Mouse (Mus musculus): ENCODE measurements around the gene Cpa4.
A peak's percentile ranks its signal among the peaks of the same experiment; 100 is the strongest.

The Cpa4 gene

GRCm38 (mm10) chr6:30551644-30552580, 16.3 kb upstream of the Cpa4 start:
- peak; percentile 78 for DNase-seq (ENCODE audit: low read depth, low spot score)

- no peak for DNase-seq (ENCODE audit: low read depth, low spot score)
These were observed 15.5 kb upstream of the Cpa4 start for GRCm38 (mm10) chr6:30552628-30553027.

DNA sequence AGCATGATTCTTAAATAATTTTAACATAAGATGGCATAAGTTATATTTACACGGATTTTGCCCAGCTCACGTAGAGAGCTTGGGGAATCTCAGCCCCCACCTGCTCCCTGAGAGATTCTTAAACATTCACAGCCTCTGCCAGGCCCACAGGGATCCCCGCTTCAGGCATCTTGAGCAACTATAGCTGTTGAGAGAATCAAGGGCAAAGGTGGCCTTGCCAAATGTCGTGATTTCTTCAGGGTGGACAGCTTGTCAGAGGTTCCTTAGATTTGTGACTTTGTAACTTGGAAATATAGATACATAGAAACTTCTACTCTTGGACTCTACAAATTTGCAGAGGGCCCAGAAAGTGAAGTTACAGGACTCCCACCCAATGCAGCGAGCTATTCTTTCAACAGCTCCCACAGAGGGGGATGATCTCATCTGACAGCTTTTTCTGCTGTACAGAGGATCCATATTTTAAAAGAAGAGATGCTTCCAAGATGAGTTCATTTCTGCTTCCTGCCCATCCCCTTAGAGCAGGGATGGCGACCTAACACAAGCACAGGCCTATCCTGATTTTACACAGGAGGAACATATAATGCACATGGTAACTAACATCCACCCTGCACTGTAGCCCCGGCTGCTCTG, 14.7 kb upstream of the Cpa4 start:
- no peak for DNase-seq (ENCODE audit: low read depth, low spot score)

- DNase-seq (ENCODE audit: low read depth, low spot score), result no peak
These were observed 14.1 kb upstream of the Cpa4 start for GRCm38 (mm10) chr6:30554092-30554491.

DNA sequence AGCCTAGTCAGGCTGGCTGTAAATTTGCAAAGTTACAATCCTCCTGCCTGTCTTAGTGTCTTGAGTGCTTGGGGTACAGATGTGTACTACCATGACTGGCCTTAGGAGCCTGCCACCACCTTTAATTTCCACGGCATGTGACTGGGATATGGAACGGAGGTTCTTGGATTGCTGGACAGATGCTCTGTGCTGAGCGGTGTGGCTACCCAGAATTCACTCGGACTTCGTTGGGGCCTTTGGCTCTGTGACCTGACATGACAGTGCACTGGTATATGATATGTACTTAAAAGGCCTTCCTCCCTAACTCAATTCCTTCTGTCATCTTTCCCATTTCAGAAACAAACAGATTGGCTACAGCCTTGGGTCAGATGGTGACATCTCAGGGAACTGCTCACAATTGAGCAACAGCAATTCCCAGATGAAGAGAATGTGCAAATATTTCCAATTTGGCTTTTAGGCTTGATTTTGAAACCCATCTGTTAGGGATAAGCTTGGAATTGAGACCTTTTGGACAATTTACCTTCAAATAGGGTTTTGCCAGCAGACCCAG, 13.5 kb upstream of the Cpa4 start:
- DNase-seq (ENCODE audit: low read depth, low spot score), result no peak

DNA sequence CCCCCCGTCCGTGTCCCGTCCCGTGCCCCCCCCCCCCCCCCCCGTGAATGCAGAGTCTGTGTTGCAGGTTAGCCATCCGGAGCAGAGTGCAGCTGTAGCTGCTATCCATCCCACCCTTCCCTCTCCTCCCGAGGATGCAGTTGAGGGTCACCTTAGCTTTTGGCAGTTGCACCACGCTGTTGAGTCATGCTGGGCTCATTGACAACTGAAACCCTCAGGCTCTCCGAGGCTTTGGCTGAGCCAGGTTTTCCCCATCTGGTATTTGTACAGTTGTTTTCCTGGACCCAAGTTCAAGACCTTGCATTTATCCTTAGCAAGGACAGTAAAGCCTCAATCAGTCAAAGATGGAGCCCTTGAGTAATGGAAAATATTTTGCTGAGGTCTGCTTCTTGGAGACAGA, 12.1 kb upstream of the Cpa4 start:
- peak; percentile 43 for DNase-seq (ENCODE audit: low read depth, low spot score)

DNA sequence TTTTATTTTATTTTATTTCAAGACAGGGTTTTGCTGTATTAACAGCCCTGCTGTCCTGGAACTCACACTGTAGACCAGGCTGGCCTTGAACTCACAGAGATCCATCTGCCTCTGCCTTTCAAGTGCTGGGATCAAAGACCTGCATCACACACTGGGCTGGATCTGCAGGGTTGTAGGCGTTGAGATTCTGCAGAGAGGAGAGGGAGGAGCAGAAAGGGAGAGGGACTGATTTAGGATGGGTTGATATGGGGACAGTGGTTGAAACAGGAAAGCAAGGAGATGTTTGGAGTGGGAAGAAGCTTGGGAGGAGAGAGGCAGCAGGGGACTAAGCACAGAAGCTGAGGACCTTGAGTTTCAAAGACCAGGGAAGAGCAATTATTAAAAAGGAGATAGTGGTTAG, 8.4 kb upstream of the Cpa4 start:
- no peak for DNase-seq (ENCODE audit: low read depth, low spot score)

DNA sequence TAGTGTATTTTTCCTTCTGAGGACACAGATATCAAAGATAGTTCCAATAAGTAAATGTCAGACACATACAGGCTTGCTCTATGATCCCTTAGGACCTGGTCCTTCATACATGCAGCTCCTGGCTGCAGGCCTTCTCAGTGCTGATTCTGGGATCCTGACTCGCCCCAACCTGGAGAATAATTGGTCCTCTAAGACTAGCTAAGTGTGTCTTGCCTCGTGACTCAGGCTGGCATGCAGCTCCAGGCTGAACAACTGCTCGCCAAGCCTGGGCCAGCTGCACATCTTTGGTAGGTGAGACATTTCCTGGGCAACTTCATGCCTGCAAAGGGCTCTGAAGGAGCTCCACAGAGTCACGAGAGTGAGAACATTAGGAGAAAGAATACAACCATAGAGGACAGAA, 6.0 kb upstream of the Cpa4 start:
- DNase-seq (ENCODE audit: low read depth, low spot score), result no peak

GRCm38 (mm10) chr6:30563575-30563974, 4.6 kb upstream of the Cpa4 start:
- no peak for DNase-seq (ENCODE audit: low read depth, low spot score)

GRCm38 (mm10) chr6:30564051-30564450, 4.1 kb upstream of the Cpa4 start:
- DNase-seq (ENCODE audit: low read depth, low spot score), result no peak

- no peak for DNase-seq (ENCODE audit: low read depth, low spot score)
These were observed 1.2 kb downstream of the Cpa4 start for GRCm38 (mm10) chr6:30569331-30569730.

GRCm38 (mm10) chr6:30570012-30570411, 1.8 kb downstream of the Cpa4 start:
- DNase-seq (ENCODE audit: low read depth, low spot score), result no peak

DNA sequence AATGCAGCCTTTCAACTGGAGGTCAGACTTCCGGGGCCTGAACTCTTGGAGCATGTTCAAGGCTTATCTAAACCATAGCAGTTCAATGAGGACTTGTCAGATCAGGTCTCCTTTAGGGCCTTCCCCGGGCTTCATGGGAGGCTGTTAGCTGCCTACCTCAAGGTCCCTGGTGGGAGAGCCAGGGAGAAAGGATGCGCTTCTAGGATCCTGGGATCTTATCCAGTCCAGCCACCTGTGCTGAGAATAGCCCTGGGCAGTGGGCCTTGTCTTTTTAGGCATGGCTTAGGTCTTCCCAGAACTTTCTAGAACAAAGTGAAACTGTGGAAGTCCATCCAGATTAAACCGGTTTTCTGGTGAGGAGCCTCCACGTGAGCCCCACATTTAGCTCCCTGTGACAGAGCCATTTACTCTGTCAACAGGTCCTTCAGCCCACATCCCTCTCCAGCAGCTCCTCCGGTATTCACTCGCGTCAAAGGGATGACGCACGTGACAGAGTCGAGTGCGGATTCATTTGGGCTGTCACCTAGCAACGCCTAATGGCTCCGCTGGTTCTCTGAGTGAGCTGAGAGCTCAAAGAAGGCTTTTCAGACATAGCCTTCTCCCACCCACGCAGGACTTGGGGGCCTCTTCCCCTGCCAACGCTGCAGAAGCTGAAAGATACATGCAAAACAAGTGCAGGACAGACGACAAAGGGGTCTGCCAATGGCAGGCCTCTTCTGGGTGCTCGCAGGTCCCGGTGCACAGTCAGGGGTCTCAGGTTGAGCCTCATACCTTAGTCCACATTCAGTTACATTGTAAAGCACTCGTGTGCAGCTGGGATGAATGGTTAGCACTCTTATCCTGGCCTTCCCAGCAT, 4.5 kb downstream of the Cpa4 start:
- peak; percentile 39 for DNase-seq (ENCODE audit: low read depth, low spot score)

GRCm38 (mm10) chr6:30573380-30573779, 5.2 kb downstream of the Cpa4 start:
- DNase-seq (ENCODE audit: low read depth, low spot score), result no peak

- DNase-seq (ENCODE audit: low read depth, low spot score), result no peak
These were observed 6.8 kb downstream of the Cpa4 start for GRCm38 (mm10) chr6:30574945-30575344.

GRCm38 (mm10) chr6:30576477-30577203, 8.5 kb downstream of the Cpa4 start:
- no peak for DNase-seq (ENCODE audit: low read depth, low spot score)

DNA sequence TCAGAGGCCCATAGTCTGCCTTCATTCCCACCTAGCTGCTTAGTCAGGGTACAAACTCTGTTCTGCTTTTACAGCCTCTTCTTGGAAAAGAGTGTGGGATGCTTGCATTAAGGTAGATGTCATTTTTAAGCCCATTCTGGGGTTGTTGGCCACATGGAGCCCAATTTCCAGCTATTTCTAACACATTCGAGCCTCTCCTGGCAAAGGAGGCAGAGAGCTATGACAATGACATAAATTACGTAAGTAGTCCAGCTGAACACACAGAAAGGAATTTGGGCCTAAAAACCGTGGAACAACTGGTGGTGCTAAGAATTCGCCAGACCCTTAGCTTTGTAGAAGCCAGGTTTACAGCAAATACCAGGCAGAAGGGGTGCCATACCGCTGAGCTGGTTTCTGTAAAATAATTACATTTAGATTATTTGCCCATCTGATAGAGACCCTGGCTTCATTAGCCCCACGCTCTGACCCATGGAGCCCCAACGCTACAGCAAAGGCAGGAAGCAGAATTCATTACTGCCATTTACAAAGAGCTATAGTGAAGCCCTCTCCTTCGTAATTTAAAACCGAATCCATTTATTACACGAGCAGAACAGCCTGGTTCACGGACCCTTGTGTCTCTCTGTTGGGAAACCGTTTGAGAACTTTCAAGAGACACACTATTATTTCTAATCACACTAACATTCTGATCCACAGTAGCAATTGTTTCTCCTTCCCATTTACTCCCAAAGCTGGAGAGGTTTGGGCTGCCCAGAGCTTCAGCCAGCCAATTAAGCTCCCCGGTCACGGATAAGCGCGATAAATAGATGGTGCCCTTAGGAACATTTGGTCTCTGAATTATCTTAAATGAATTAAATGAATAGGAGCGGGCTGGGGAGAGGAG, 12.0 kb downstream of the Cpa4 start:
- no peak for DNase-seq (ENCODE audit: low read depth, low spot score)

DNA sequence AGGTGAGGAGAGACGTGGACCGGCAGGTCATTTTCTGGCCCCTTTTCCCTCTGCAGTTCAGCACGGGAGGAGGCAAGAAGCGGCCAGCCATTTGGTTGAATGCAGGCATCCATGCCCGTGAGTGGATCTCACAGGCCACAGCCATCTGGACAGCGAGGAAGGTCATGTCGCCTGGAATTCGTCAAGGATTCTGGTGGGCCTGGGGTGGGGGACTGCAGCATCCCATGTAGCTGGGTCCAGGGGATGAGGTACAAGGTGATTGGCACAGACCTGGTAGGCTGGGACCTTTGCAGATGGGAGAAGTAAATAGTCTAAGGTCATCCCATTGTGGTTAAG, 12.6 kb downstream of the Cpa4 start:
- DNase-seq (ENCODE audit: low read depth, low spot score), result no peak

GRCm38 (mm10) chr6:30586886-30587442, 18.8 kb downstream of the Cpa4 start:
- peak; percentile 29 for DNase-seq (ENCODE audit: low read depth, low spot score)

DNA sequence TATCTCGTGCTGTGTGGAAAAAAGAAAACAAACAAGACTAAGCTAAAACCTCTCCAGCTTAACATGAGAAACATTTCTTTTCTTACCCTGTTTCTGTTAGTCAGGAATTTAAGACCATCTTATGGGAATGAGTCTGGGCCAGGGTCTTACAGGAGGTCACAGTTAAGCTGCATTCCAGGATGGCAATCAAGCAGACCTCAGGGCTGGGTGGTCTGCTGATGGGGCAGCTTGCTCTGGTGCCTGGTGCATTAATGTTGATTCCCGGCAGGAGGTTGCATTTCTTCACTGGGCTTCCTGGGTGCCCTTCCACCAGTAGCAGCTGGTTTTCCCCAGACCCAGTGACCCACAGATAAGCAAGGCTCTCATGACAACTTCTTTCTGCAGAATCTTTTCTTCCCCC, 21.6 kb downstream of the Cpa4 start:
- no peak for DNase-seq (ENCODE audit: low read depth, low spot score)
